Mouse (Mus musculus) heart, adult 2 months (tissue): ENCODE results near the gene Frem1. TPM values are rescaled to one million over a fixed set of nuclear protein-coding genes. Genes with fewer than 3 reads are reported as not detected.

Experiments used
- DNase-seq, 2 experiments: peaks; one replicate each; pipeline ENCODE4 v3.0.0; 2021
- H3K27ac ChIP-seq: fragments of 200-600 bp; 2 replicates; pipeline ENCODE4 v1.8.1; 2022
- H3K27me3 ChIP-seq: fragments of 200-500 bp; 2 replicates; pipeline ENCODE4 v1.6.1; 2012; ENCODE audit warnings: mild to moderate bottlenecking, low read length, inconsistent platforms, mixed read lengths; ENCODE audit not compliant: control insufficient read depth, insufficient read depth
- H3K36me3 ChIP-seq: fragments of 200-500 bp; 2 replicates; pipeline ENCODE4 v1.6.1; 2012; ENCODE audit warnings: low read length, inconsistent platforms; ENCODE audit not compliant: control insufficient read depth, insufficient read depth
- H3K4me1 ChIP-seq: fragments of 200-500 bp; 2 replicates; pipeline ENCODE4 v1.6.1; 2011; ENCODE audit warnings: low read length; ENCODE audit not compliant: control insufficient read depth, insufficient read depth
- H3K4me3 ChIP-seq: fragments of 200-600 bp; 2 replicates; pipeline ENCODE4 v1.8.1; 2022
- H3K79me2 ChIP-seq: fragments of 200-500 bp; replicated peaks from 2 replicates; pipeline ENCODE4 v1.6.1; 2012; ENCODE audit warnings: mild to moderate bottlenecking, inconsistent platforms, low read length, moderate library complexity, mixed read lengths; ENCODE audit not compliant: control insufficient read depth, insufficient read depth
- H3K9ac ChIP-seq: fragments of 200-500 bp; 2 replicates; pipeline ENCODE4 v1.6.1; 2012; ENCODE audit warnings: low read depth, mild to moderate bottlenecking, control low read depth, inconsistent platforms, low read length, mixed read lengths
- CTCF ChIP-seq: fragments of 200-600 bp; IDR thresholded peaks from 2 replicates; pipeline ENCODE4 v1.8.1; 2022; ENCODE audit warnings: antibody characterized with exemption, mild to moderate bottlenecking, moderate library complexity
- EP300 ChIP-seq: fragments of 200-500 bp; IDR thresholded peaks from 2 replicates; pipeline ENCODE4 v1.6.1; 2011; ENCODE audit warnings: low read depth, low read length, control low read depth; ENCODE audit not compliant: insufficient read depth
- POLR2A ChIP-seq: fragments of 200-500 bp; IDR thresholded peaks from 2 replicates; pipeline ENCODE4 v1.6.1; 2011; ENCODE audit warnings: mild to moderate bottlenecking, low read depth, low read length, control low read depth; ENCODE audit not compliant: insufficient read depth
- WGBS: fragments of 180-500 bp; shearing (Covaris S2); methylation state at CpG from one replicate; pipeline ENCODE4 v1.1.7; 2018; 5-methylcytosine and 5-hydroxymethylcytosine counted together
- intact Hi-C: fragments of 180-260 bp; cut with DNase I; formaldehyde crosslinking; loops from one replicate; pipeline ENCODE4 v1.15.1; 2025
- polyA plus RNA-seq: library from polyadenylated mRNA; depleted of rRNA; stranded (reverse); fragments of >200 nt; gene quantifications from 2 replicates; pipeline ENCODE4 v1.2.3, GENCODE M21; 2012
- total RNA-seq, 2 experiments: library from RNA; stranded (reverse); gene quantifications; 2 replicates each; pipeline ENCODE4 v1.2.3; 2021

Gene Frem1
- total and polyA plus RNA-seq, 3 experiments, result 0.21 to 0.52 (median 0.21) TPM

GRCm38 (mm10) chr4:82870931-82871330 lies 181.2 kb downstream of the Frem1 start:
- Histone ChIP-seq H3K9ac (no peak overlapping the region), H3K27me3 (no peaks in the 10 kb centered on the region), H3K4me3 (no peak overlapping the region), H3K4me1 (no peaks in the 10 kb centered on the region), H3K36me3 (no peaks in the 10 kb centered on the region), H3K79me2 (no peaks in the 10 kb centered on the region), H3K27ac (no peak overlapping the region)
- no peak for DNase-seq
- intact Hi-C loops, result no loop called here
- no peak for TF ChIP-seq CTCF
- no peak for TF ChIP-seq POLR2A
- TF ChIP-seq EP300, result no peak
- 65% methylated on average over 6 of the region's 6 CpGs for WGBS

GRCm38 (mm10) chr4:82867731-82868445 lies 184.3 kb downstream of the Frem1 start:
- TF ChIP-seq EP300 (no peak), POLR2A (no peak), CTCF (no peak)
- no peak overlapping the region for H3K27ac ChIP-seq
- intact Hi-C loops, result no loop called here
- no peaks in the 10 kb centered on the region for H3K27me3 ChIP-seq
- H3K36me3 ChIP-seq, result no peaks in the 10 kb centered on the region
- no peak for DNase-seq
- H3K4me3 ChIP-seq, result no peak overlapping the region
- no peaks in the 10 kb centered on the region for H3K4me1 ChIP-seq
- H3K9ac ChIP-seq, result no peak overlapping the region
- no peaks in the 10 kb centered on the region for H3K79me2 ChIP-seq
- 80% methylated on average over 5 of the region's 5 CpGs for WGBS

GRCm38 (mm10) chr4:82867111-82867510 lies 185.0 kb downstream of the Frem1 start:
- intact Hi-C loops, result no loop called here
- DNase-seq, result no peak
- Histone ChIP-seq H3K4me3 (no peak overlapping the region), H3K36me3 (no peaks in the 10 kb centered on the region), H3K79me2 (no peaks in the 10 kb centered on the region), H3K27ac (no peak overlapping the region), H3K9ac (no peak overlapping the region), H3K4me1 (no peaks in the 10 kb centered on the region), H3K27me3 (no peaks in the 10 kb centered on the region)
- 26% methylated on average over 4 of the region's 4 CpGs for WGBS
- TF ChIP-seq EP300 (no peak), POLR2A (no peak), CTCF (no peak)

- Histone ChIP-seq H3K36me3 (no peaks in the 10 kb centered on the region), H3K27ac (no peak overlapping the region), H3K4me1 (no peaks in the 10 kb centered on the region), H3K79me2 (no peaks in the 10 kb centered on the region), H3K27me3 (no peaks in the 10 kb centered on the region), H3K4me3 (no peak overlapping the region), H3K9ac (no peak overlapping the region)
- 76% methylated on average over 8 of the region's 8 CpGs for WGBS
- DNase-seq, result no peak
- no peak for TF ChIP-seq POLR2A
- TF ChIP-seq EP300, result no peak
- no peak for TF ChIP-seq CTCF
- intact Hi-C loops, result no loop called here
Observed at GRCm38 (mm10) chr4:82864974-82865699, 187.0 kb downstream of the Frem1 start.

- Histone ChIP-seq H3K4me1 (no peaks in the 10 kb centered on the region), H3K9ac (no peak overlapping the region), H3K27ac (no peak overlapping the region), H3K27me3 (no peaks in the 10 kb centered on the region), H3K79me2 (no peaks in the 10 kb centered on the region), H3K36me3 (no peaks in the 10 kb centered on the region), H3K4me3 (no peak overlapping the region)
- no peak for TF ChIP-seq CTCF
- no peak for TF ChIP-seq POLR2A
- TF ChIP-seq EP300, result no peak
- intact Hi-C loops, result no loop called here
- 88% methylated on average over 8 of the region's 8 CpGs for WGBS
- no peak for DNase-seq
Observed at GRCm38 (mm10) chr4:82863316-82863715, 188.8 kb downstream of the Frem1 start.

GRCm38 (mm10) chr4:82861451-82861850 lies 190.7 kb downstream of the Frem1 start:
- intact Hi-C loops, result no loop called here
- Histone ChIP-seq H3K4me1 (no peaks in the 10 kb centered on the region), H3K4me3 (no peak overlapping the region), H3K27me3 (no peaks in the 10 kb centered on the region), H3K79me2 (no peaks in the 10 kb centered on the region), H3K27ac (no peak overlapping the region), H3K36me3 (no peaks in the 10 kb centered on the region), H3K9ac (no peak overlapping the region)
- 95% methylated on average over 2 of the region's 2 CpGs for WGBS
- no peak for DNase-seq
- TF ChIP-seq POLR2A, result no peak
- no peak for TF ChIP-seq CTCF
- no peak for TF ChIP-seq EP300
